Mouse (Mus musculus) cerebellum, adult 2 months (tissue): ENCODE results near the gene Ptger1.

Experiments used
- CTCF ChIP-seq: fragments of 200-500 bp; IDR thresholded peaks from 2 replicates; pipeline ENCODE4 v1.5.1; 2011; ENCODE audit warnings: low read depth, mild to moderate bottlenecking, control low read depth, low read length, moderate library complexity, borderline replicate concordance; ENCODE audit not compliant: insufficient read depth
- POLR2A ChIP-seq: fragments of 200-500 bp; IDR thresholded peaks from 2 replicates; pipeline ENCODE4 v1.6.1; 2011; ENCODE audit warnings: low read length, control low read depth, borderline replicate concordance; ENCODE audit not compliant: insufficient read depth

DNA sequence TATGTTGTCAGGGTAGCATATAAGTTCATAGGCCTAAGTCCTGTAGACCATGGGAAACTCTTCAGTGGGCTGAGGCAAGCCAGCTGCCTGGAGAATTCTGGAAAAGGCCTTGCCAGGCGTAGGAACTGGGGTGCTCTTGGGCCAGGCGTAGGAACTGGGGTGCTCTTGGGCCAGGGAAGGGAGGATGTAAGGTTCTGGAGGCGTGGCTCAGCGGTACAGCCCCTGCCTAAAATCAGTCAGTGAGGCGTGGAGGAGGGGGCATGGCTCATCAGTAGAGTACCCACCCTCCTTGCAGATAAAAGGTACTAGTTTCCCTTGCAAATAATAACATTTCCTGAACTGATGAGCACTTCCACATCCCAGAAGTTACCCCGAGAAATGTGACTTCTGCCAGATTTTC, 11.8 kb upstream of the Ptger1 start:
- TF ChIP-seq CTCF (no peak), POLR2A (no peak)
